Mouse (Mus musculus) midbrain, embryonic 14.5 days (tissue): ENCODE data around the gene Asb16. TPM values are rescaled to one million over a fixed set of nuclear protein-coding genes. Genes with fewer than 3 reads are reported as not detected.

Source experiments
- ATAC-seq: fragments of 200-750 bp; cut with Nextera tagmentation; 2 replicates; pipeline ENCODE4 v1.8.0; 2017; ENCODE audit warnings: moderate number of reproducible peaks, moderate library complexity; ENCODE audit not compliant: low FRiP score, low TSS enrichment
- DNase-seq: peaks from one replicate; pipeline ENCODE4 v3.0.0-alpha.2; 2015
- H3K27ac ChIP-seq: fragments of 300-500 bp; sonication (generic); replicated peaks from 2 replicates; pipeline ENCODE4 v1.5.1; 2014; ENCODE audit warnings: mild to moderate bottlenecking, low read depth, low read length, moderate library complexity
- H3K27me3 ChIP-seq: fragments of 300-500 bp; sonication (generic); 2 replicates; pipeline ENCODE4 v1.6.1; 2014; ENCODE audit warnings: low read length, control low read depth, mixed read lengths; ENCODE audit not compliant: control insufficient read depth, insufficient read depth
- H3K36me3 ChIP-seq: fragments of 300-500 bp; sonication (generic); 2 replicates; pipeline ENCODE4 v1.6.1; 2014; ENCODE audit warnings: low read length, control low read depth; ENCODE audit not compliant: control insufficient read depth, insufficient read depth
- H3K4me1 ChIP-seq: fragments of 300-500 bp; sonication (generic); 2 replicates; pipeline ENCODE4 v1.6.1; 2014; ENCODE audit warnings: mild to moderate bottlenecking, antibody characterized with exemption, low read length, control low read depth; ENCODE audit not compliant: control insufficient read depth, insufficient read depth
- H3K4me2 ChIP-seq: fragments of 300-500 bp; sonication (generic); 2 replicates; pipeline ENCODE4 v1.6.1; 2014; ENCODE audit warnings: mild to moderate bottlenecking, low read length, moderate library complexity
- H3K4me3 ChIP-seq: fragments of 300-500 bp; sonication (generic); replicated peaks from 2 replicates; pipeline ENCODE4 v1.5.1; 2014; ENCODE audit warnings: low read depth, low read length
- H3K9ac ChIP-seq: fragments of 300-500 bp; sonication (generic); replicated peaks from 2 replicates; pipeline ENCODE4 v1.6.1; 2014; ENCODE audit warnings: mild to moderate bottlenecking, low read length, moderate library complexity
- H3K9me3 ChIP-seq: fragments of 300-500 bp; sonication (generic); 2 replicates; pipeline ENCODE4 v1.6.1; 2016; ENCODE audit warnings: low read length, control low read depth, mixed read lengths; ENCODE audit not compliant: control insufficient read depth
- WGBS: fragments of 180-500 bp; shearing (Covaris S2); extraction: QIAGEN DNeasy Blood & Tissue Kit; methylation state at CpG from one replicate; pipeline ENCODE4 v1.1.7; 2014; 5-methylcytosine and 5-hydroxymethylcytosine counted together
- polyA plus RNA-seq: library from polyadenylated mRNA; unstranded; fragments of >200 nt; fragmentation: Nextera tagmentation; extraction: Ambion mirVana; gene quantifications from 2 replicates; pipeline ENCODE4 v1.2.1, GENCODE M21; 2014

Asb16 gene
- polyA plus RNA-seq, 1 experiment from 2014 or later, result 0.12 TPM

DNA sequence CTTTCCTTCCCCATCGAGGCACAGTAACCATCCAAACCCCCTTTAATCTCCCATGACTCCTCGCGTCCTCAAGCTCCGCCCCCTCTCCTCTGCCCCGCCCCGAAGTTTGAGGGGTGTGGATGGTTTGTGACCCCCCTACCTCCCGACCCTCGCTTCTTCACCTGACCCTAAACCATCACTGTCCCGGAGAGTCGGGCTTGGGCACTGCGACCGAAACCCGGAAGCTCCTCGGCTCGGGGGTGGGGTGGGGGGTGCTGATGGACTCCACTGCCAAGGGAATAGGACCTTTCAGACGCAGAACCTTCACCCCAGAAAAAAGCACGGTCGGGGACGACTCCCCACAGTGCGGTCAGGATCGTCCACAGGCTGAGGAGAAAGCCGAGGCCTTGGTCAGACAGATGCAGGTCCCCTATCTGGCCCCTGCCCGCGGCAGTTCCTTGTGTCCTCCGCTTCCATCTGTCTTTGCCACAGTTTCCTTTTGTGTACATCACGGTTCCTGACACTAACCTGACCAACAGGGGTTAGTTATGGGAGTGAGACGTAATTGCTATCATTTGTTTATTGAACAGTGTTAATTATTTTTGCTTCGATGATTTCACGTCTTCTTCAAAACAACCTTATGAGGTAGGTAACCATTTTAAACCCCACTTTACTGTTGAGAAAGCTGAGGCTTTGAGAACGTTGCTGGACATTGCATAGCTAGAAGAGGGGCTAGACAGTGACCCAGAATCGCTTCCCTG lies 16.7 kb downstream of the Asb16 start:
- DNase-seq (peak; percentile 43), ATAC-seq (peak; percentile 76)
- Histone ChIP-seq H3K9ac (peak overlapping the region; percentile 74), H3K4me2 (peak overlapping the region; percentile 73), H3K4me3 (peak overlapping the region; percentile 81), H3K4me1 (peaks cover 10% of the 10 kb centered on the region), H3K27ac (peak overlapping the region; percentile 86), H3K36me3 (peaks cover 34% of the 10 kb centered on the region), H3K27me3 (no peaks in the 10 kb centered on the region), H3K9me3 (no peaks in the 10 kb centered on the region)
- 6% methylated on average over 31 of the region's 31 CpGs for WGBS

- Histone ChIP-seq H3K4me3 (no peak overlapping the region), H3K4me2 (no peak overlapping the region; the same call in 1 of the 2 replicates), H3K27me3 (no peaks in the 10 kb centered on the region), H3K9ac (no peak overlapping the region; the same call in 1 of the 2 replicates), H3K27ac (no peak overlapping the region), H3K4me1 (peaks cover 10% of the 10 kb centered on the region), H3K9me3 (no peaks in the 10 kb centered on the region), H3K36me3 (peaks cover 56% of the 10 kb centered on the region)
- 91% methylated on average over 8 of the region's 8 CpGs for WGBS
- DNase-seq (no peak), ATAC-seq (no peak)
These were observed 18.9 kb downstream of the Asb16 start for GRCm38 (mm10) chr11:102287485-102287884.

DNA sequence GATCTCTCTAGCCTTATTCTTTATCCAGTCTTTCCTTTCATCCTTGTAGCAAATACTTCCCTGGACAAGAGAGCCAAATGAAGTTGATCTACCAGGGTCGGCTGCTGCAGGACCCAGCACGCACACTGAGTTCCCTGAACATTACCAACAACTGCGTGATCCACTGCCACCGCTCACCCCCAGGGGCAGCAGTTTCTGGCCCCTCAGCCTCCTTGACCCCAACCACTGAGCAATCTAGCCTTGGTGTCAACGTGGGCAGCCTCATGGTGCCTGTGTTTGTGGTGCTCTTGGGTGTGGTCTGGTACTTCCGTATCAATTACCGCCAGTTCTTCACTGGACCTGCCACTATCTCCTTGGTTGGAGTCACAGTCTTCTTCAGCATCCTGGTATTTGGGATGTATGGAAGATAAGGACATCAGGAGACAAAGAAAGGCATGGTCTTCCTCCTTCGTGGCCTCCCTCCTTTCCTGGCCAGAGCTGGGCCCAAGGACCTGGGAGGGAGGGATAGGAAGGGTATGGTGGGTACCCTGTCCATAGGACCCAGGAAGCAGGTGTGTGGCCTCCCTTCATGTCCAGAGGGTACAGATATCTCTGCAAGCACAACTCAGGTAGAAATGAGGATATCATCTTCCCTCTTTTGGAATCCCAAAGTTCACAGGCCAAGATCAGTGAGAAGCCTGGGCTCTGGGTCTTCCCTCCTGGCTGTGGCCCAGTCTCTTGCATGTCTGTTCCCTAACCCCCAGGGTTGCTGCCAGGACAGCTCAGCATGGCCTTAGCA lies 19.7 kb downstream of the Asb16 start:
- H3K36me3 ChIP-seq, result peaks cover 63% of the 10 kb centered on the region
- H3K4me1 ChIP-seq, result peaks cover 10% of the 10 kb centered on the region
- H3K4me2 ChIP-seq, result no peak overlapping the region
- no peak overlapping the region for H3K27ac ChIP-seq
- no peaks in the 10 kb centered on the region for H3K27me3 ChIP-seq
- no peak for DNase-seq
- no peak for ATAC-seq
- H3K9me3 ChIP-seq, result no peaks in the 10 kb centered on the region
- H3K9ac ChIP-seq, result no peak overlapping the region
- H3K4me3 ChIP-seq, result no peak overlapping the region
- WGBS, result 92% methylated on average over 8 of the region's 8 CpGs

DNA sequence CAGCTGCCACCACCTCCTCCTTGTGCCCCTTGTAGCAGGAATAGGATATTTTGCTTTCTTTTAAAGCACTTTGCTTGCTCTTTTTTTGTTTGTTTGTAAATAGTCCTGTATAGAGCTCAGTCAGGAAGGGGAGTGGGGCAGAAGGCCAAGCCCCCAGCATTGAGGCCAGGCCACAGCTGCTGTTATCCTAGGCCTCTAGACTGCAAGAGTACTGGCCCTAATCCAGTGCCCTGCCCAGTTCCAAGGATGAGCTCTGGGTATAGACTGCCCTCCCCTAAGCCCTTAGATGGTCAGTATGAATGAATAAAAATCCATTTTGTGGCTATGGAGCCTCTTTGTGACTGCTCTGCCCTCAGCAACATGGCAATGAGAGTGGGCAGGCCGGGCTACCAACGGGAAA lies 20.4 kb downstream of the Asb16 start:
- H3K36me3 ChIP-seq, result peaks cover 69% of the 10 kb centered on the region
- WGBS, result 82% methylated on average over 2 of the region's 2 CpGs
- ATAC-seq (no peak), DNase-seq (no peak)
- H3K4me1 ChIP-seq, result peaks cover 10% of the 10 kb centered on the region
- H3K9ac ChIP-seq, result no peak overlapping the region
- H3K4me2 ChIP-seq, result no peak overlapping the region
- no peaks in the 10 kb centered on the region for H3K9me3 ChIP-seq
- H3K27me3 ChIP-seq, result no peaks in the 10 kb centered on the region
- no peak overlapping the region for H3K27ac ChIP-seq
- no peak overlapping the region for H3K4me3 ChIP-seq

DNA sequence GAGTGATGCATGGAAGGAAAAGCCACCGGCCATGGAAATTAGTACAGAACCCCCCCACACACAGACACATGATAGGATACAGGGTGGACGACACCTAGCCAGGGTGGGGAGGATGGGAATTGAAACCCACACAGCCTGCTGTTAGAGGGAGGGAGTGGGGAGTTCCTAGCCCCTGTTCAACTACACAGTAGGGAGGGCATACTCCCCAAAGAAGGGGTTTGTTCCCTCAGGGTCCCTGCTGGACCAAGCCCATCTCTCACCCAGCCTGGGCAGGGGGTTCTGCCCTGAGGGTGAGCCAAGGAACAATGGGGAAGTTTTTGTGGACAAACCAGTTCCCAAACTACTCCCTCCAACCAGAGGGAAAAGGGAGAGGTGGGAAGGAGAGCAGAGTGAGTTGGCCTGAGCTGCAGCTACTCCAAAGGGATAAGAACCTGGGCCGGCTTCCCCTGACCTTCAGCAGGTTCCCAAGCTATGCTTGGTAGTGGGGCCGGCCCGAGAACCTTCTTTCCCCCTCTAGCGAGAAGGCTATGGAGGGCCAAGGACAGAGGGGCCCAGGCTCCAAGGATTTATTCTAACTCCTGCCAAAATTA lies 21.1 kb downstream of the Asb16 start:
- H3K27me3 ChIP-seq, result no peaks in the 10 kb centered on the region
- H3K4me1 ChIP-seq, result peaks cover 16% of the 10 kb centered on the region
- peak overlapping the region; percentile 9; the same call in 1 of the 2 replicates for H3K9ac ChIP-seq
- peaks cover 74% of the 10 kb centered on the region for H3K36me3 ChIP-seq
- H3K4me3 ChIP-seq, result no peak overlapping the region
- H3K27ac ChIP-seq, result no peak overlapping the region
- WGBS, result 50% methylated on average over 6 of the region's 6 CpGs
- H3K9me3 ChIP-seq, result no peaks in the 10 kb centered on the region
- no peak for DNase-seq
- no peak for ATAC-seq
- no peak overlapping the region for H3K4me2 ChIP-seq

DNA sequence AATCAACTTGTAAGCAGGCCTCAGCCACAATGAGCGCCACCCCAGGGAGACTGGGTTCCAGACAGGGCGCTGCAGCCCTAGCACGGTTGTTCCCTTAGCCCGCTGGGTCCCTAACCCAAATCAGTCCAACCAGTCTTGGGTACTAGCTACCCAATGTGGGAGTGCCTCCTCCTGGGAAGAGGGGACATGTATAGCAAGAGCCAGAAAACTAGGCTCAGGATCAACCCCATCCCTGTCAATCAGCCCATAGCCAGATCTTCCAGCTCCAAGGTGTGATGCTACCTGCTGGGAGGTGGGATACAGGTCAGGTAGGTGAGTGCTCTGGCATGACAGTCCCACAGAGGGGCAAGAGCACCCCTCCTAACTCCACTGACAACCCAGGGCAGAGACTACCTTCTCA lies 21.6 kb downstream of the Asb16 start:
- H3K9ac ChIP-seq, result peak overlapping the region; percentile 9; the same call in 1 of the 2 replicates
- no peak overlapping the region for H3K4me2 ChIP-seq
- no peak overlapping the region for H3K27ac ChIP-seq
- H3K9me3 ChIP-seq, result no peaks in the 10 kb centered on the region
- no peak for ATAC-seq
- peaks cover 21% of the 10 kb centered on the region for H3K4me1 ChIP-seq
- no peak overlapping the region for H3K4me3 ChIP-seq
- WGBS, result 87% methylated on average over 4 of the region's 4 CpGs
- DNase-seq, result no peak
- peaks cover 74% of the 10 kb centered on the region for H3K36me3 ChIP-seq
- no peaks in the 10 kb centered on the region for H3K27me3 ChIP-seq

DNA sequence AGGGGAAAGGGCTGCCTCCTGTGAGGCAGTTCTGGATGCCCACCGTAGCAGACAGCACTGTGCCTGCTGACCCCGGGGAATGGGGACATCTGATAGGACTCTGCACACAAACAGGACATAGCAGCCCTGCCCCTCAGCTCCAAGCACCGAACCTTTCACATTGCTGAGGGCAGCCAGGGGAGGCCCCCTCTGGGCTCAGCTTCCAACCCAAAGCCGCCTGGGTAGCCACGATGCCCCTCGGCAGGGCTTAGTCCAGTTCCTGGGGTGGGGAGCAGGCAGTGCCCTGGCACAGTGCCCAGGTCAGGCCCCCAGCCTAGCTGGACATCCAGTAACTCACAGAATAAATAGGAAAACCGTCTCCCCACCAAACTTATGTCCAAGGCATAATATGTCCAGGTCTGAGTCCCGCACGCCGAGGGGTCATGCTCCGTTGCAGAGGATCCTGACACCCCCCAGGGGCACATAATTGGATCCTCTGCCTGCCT lies 22.6 kb downstream of the Asb16 start:
- Histone ChIP-seq H3K4me3 (no peak overlapping the region), H3K36me3 (peaks cover 74% of the 10 kb centered on the region), H3K4me2 (no peak overlapping the region), H3K9ac (no peak overlapping the region), H3K27ac (no peak overlapping the region), H3K9me3 (no peaks in the 10 kb centered on the region), H3K4me1 (peaks cover 16% of the 10 kb centered on the region), H3K27me3 (no peaks in the 10 kb centered on the region)
- no peak for ATAC-seq
- WGBS, result 93% methylated on average over 11 of the region's 11 CpGs
- DNase-seq, result no peak

- WGBS, result 94% methylated on average over 13 of the region's 13 CpGs
- Histone ChIP-seq H3K9ac (peak overlapping the region; percentile 12; the same call in 1 of the 2 replicates), H3K27ac (no peak overlapping the region), H3K36me3 (peaks cover 54% of the 10 kb centered on the region), H3K4me1 (peaks cover 13% of the 10 kb centered on the region), H3K9me3 (no peaks in the 10 kb centered on the region), H3K27me3 (no peaks in the 10 kb centered on the region), H3K4me3 (no peak overlapping the region), H3K4me2 (no peak overlapping the region)
- no peak for ATAC-seq
- DNase-seq, result no peak
These were observed 25.4 kb downstream of the Asb16 start for GRCm38 (mm10) chr11:102293971-102294370.
